Mouse (Mus musculus) neutrophil, adult 5-6 weeks (primary cell): ENCODE measurements at regions not wholly inside any gene's neighbourhood (a gene's known extent, or its start where the extent isn't known, plus 50 kb on each side); places are given as distances from the start of the nearest gene placed in this dataset.
A peak's percentile ranks its signal among the peaks of the same experiment; 100 is the strongest.

Source experiments
- ATAC-seq: fragments of 151-379, 151-347 bp; 2 replicates; pipeline ENCODE4 v1.8.0; 2017; ENCODE audit warnings: mild to moderate bottlenecking, moderate TSS enrichment; ENCODE audit not compliant: insufficient number of reproducible peaks, poor library complexity, low FRiP score, severe bottlenecking; ENCODE audit errors: extremely low read depth

GRCm38 (mm10) chr11:45485950-45486349 is 365.9 kb upstream of the Clint1 start:
- no peak for ATAC-seq

- ATAC-seq, result no peak
These were observed 360.6 kb upstream of the Clint1 start for GRCm38 (mm10) chr11:45491021-45491967.

GRCm38 (mm10) chr11:45495246-45495645 is 356.6 kb upstream of the Clint1 start:
- ATAC-seq, result no peak

GRCm38 (mm10) chr11:45508566-45508965 is 343.3 kb upstream of the Clint1 start:
- no peak for ATAC-seq

GRCm38 (mm10) chr11:45509278-45509677 is 342.6 kb upstream of the Clint1 start:
- ATAC-seq, result no peak

- ATAC-seq, result no peak
These were observed 337.2 kb upstream of the Clint1 start for GRCm38 (mm10) chr11:45514415-45515271.

GRCm38 (mm10) chr11:45524720-45525119 is 327.1 kb upstream of the Clint1 start:
- peak; percentile 60 for ATAC-seq

GRCm38 (mm10) chr11:45531044-45531626 is 320.7 kb upstream of the Clint1 start:
- no peak for ATAC-seq

- 0 out of 2 replicates have a peak, but pooled peaks have one; percentile 48 for ATAC-seq
These were observed 318.3 kb upstream of the Clint1 start for GRCm38 (mm10) chr11:45533402-45534056.

GRCm38 (mm10) chr11:45535501-45536025 is 316.3 kb upstream of the Clint1 start:
- no peak for ATAC-seq

GRCm38 (mm10) chr11:45538011-45538410 is 313.8 kb upstream of the Clint1 start:
- no peak for ATAC-seq

- ATAC-seq, result peak; percentile 83; the same call in 1 of the 2 replicates
These were observed 312.4 kb upstream of the Clint1 start for GRCm38 (mm10) chr11:45539459-45539858.

GRCm38 (mm10) chr11:45544531-45544930 is 307.3 kb upstream of the Clint1 start:
- ATAC-seq, result no peak

GRCm38 (mm10) chr11:45545896-45546626 is 305.8 kb upstream of the Clint1 start:
- ATAC-seq, result 0 out of 2 replicates have a peak, but pooled peaks have one; percentile 41

GRCm38 (mm10) chr11:45546861-45547260 is 305.0 kb upstream of the Clint1 start:
- no peak for ATAC-seq

- ATAC-seq, result no peak
These were observed 301.5 kb upstream of the Clint1 start for GRCm38 (mm10) chr11:45550376-45550775.

GRCm38 (mm10) chr11:45577469-45578154 is 274.2 kb upstream of the Clint1 start:
- ATAC-seq, result no peak
